Mouse (Mus musculus) neutrophil, adult 83 days (primary cell): ENCODE data around the gene Pabpc4l. TPM values are rescaled to one million over a fixed set of nuclear protein-coding genes. Genes with fewer than 3 reads are reported as not detected.

Experiments
- total RNA-seq, 2 experiments: library from RNA; stranded (reverse); gene quantifications; one replicate each; pipeline ENCODE4 v1.2.4; 2023

The Pabpc4l gene
- total RNA-seq: not detected

GRCm38 (mm10) chr3:46447481-46448265 lies at the start of gene Pabpc4l:
Gene Pabpc4l, minus strand, starts transcription at chr3:46448219.

